Comparison of ENCODE assay signal across 9 mouse cellular contexts in genomic region chr6:85131673-85132072, GRCm38 (mm10). TPM values are rescaled to one million over a fixed set of nuclear protein-coding genes. Genes with fewer than 3 reads are reported as not detected.
DNase-seq lines count a peak whose midpoint lies in the region; ATAC-seq and TF ChIP-seq lines count a peak whose summit lies in the region.
"Had no signal": no experiment of that assay in that cellular context is flagged by ENCODE, and none has a peak within 500 bp of the region (broad histone marks: within the 10 kb centered on the region; RNA-seq: fewer than 3 reads in every experiment).

No protein-coding gene starts in this region.

- H3K9ac ChIP-seq in liver, embryonic 12.5 days: no peak overlapping the region
- no peak overlapping the region for H3K9ac ChIP-seq in hindbrain, embryonic 13.5 days
- no peak overlapping the region for H3K9ac ChIP-seq in midbrain, postnatal 0 days (replicated peaks; ENCODE audit: low read length, poor library complexity, severe bottlenecking)
- H3K9ac ChIP-seq: embryonic facial prominence, embryonic 15.5 days had no signal

- WGBS in liver, embryonic 12.5 days (ENCODE audit: insufficient replicate concordance): 3% methylated on average over 4 of the region's 4 CpGs
- WGBS in forebrain, embryonic 10.5 days: 10% methylated on average over 4 of the region's 4 CpGs
- WGBS in hindbrain, embryonic 13.5 days: 1% methylated on average over 4 of the region's 4 CpGs
- WGBS in midbrain, postnatal 0 days: 3% methylated on average over 4 of the region's 4 CpGs

- peaks cover 2% of the 10 kb centered on the region for H3K4me1 ChIP-seq in liver, embryonic 12.5 days
- H3K4me1 ChIP-seq in forebrain, embryonic 10.5 days: peaks cover 2% of the 10 kb centered on the region
- peaks cover 2% of the 10 kb centered on the region for H3K4me1 ChIP-seq in hindbrain, embryonic 13.5 days (replicated peaks)
- no peaks in the 10 kb centered on the region for H3K4me1 ChIP-seq in midbrain, postnatal 0 days (ENCODE audit: insufficient read depth, low read length)

- intact Hi-C loops in left cerebral cortex, postnatal 10 days (cut with DNase I): loop anchor here (2.0 kb wide), 1 partner anchor 95 kb away; no protein-coding TSS in a partner anchor

- no peak for ATAC-seq in liver, embryonic 12.5 days
- peak; percentile 43; the same call in 1 of the 2 replicates for ATAC-seq in hindbrain, embryonic 13.5 days (ENCODE audit: low FRiP score)
- 0 out of 2 replicates have a peak, but pooled peaks have one; percentile 27 for ATAC-seq in midbrain, postnatal 0 days (ENCODE audit: low FRiP score)

- no peak overlapping the region for H3K4me2 ChIP-seq in liver, embryonic 12.5 days
- H3K4me2 ChIP-seq in hindbrain, embryonic 13.5 days: no peak overlapping the region
- H3K4me2 ChIP-seq in midbrain, postnatal 0 days (ENCODE audit: low read depth, low read length, poor library complexity, severe bottlenecking): no peak overlapping the region
- H3K4me2 ChIP-seq: embryonic facial prominence, embryonic 15.5 days had no signal

- no peak overlapping the region for H3K4me3 ChIP-seq in liver, embryonic 12.5 days
- no peak overlapping the region for H3K4me3 ChIP-seq in forebrain, embryonic 10.5 days
- H3K4me3 ChIP-seq in hindbrain, embryonic 13.5 days: no peak overlapping the region
- no peak overlapping the region for H3K4me3 ChIP-seq in midbrain, postnatal 0 days (ENCODE audit: low read depth, low read length)
- H3K4me3 ChIP-seq: embryonic facial prominence, embryonic 15.5 days had no signal

- no peaks in the 10 kb centered on the region for H3K9me3 ChIP-seq in liver, embryonic 12.5 days (replicated peaks)
- H3K9me3 ChIP-seq in forebrain, embryonic 10.5 days: no peaks in the 10 kb centered on the region
- no peaks in the 10 kb centered on the region for H3K9me3 ChIP-seq in hindbrain, embryonic 13.5 days
- no peaks in the 10 kb centered on the region for H3K9me3 ChIP-seq in midbrain, postnatal 0 days (ENCODE audit: low read length)
- H3K9me3 ChIP-seq: embryonic facial prominence, embryonic 15.5 days had no signal

- peaks cover 19% of the 10 kb centered on the region for H3K36me3 ChIP-seq in liver, embryonic 12.5 days
- peaks cover 19% of the 10 kb centered on the region for H3K36me3 ChIP-seq in forebrain, embryonic 10.5 days (replicated peaks)
- 0 out of 2 replicates have a peak, but pooled peaks cover 3% of the 10 kb centered on the region for H3K36me3 ChIP-seq in hindbrain, embryonic 13.5 days
- no peaks in the 10 kb centered on the region for H3K36me3 ChIP-seq in midbrain, postnatal 0 days (ENCODE audit: insufficient read depth, low read length)

- H3K27me3 ChIP-seq in liver, embryonic 12.5 days (replicated peaks): peaks cover 14% of the 10 kb centered on the region
- H3K27me3 ChIP-seq in forebrain, embryonic 10.5 days (ENCODE audit: poor library complexity, severe bottlenecking): peaks cover 15% of the 10 kb centered on the region
- peaks cover 10% of the 10 kb centered on the region for H3K27me3 ChIP-seq in hindbrain, embryonic 13.5 days
- H3K27me3 ChIP-seq in midbrain, postnatal 0 days (ENCODE audit: insufficient read depth, low read length): peaks cover 10% of the 10 kb centered on the region

- TF ChIP-seq CTCF in midbrain, postnatal 0 days (IDR thresholded peaks at IDR 0.05): peak; percentile 87

- peak; percentile 58 for DNase-seq in liver
- peak; percentile 87 for DNase-seq in brain, adult 2 months (ENCODE audit: low read depth, low spot score)
- peak; percentile 65 for DNase-seq in forebrain, embryonic 10.5 days (ENCODE audit: extremely low spot score, low spot score)
- peak; percentile 69 to 75 for DNase-seq in left cerebral cortex, postnatal 10 days (ENCODE audit: extremely low spot score in 1 of 2, low spot score in 2 of 2)
- peak; percentile 86 for DNase-seq in midbrain, postnatal 0 days (ENCODE audit: low spot score)
- peak; percentile 60 for DNase-seq in thymus, postnatal 0 days (ENCODE audit: low spot score)

- H3K27ac ChIP-seq in liver, embryonic 12.5 days: no peak overlapping the region
- no peak overlapping the region for H3K27ac ChIP-seq in forebrain, embryonic 10.5 days
- no peak overlapping the region for H3K27ac ChIP-seq in hindbrain, embryonic 13.5 days
- no peak overlapping the region for H3K27ac ChIP-seq in midbrain, postnatal 0 days (ENCODE audit: low read depth, low read length)
- H3K27ac ChIP-seq: embryonic facial prominence, embryonic 15.5 days had no signal

RNA-seq across cellular contexts. Expression of gene Spr, which starts 5.9 kb away (rescaled TPM):
- polyA plus RNA-seq in liver, embryonic 12.5 days (2016; fragmentation: Nextera tagmentation; extraction: Ambion mirVana): 31.9 and 32.3 TPM in 2 replicates
- 57.4 and 59.1 TPM in 2 replicates for polyA plus RNA-seq in forebrain, embryonic 10.5 days (2016; fragmentation: Nextera tagmentation; extraction: Ambion mirVana)
- polyA plus RNA-seq in hindbrain, embryonic 13.5 days (2015; fragmentation: Nextera tagmentation; extraction: Ambion mirVana): 21.1 and 23.0 TPM in 2 replicates
- total RNA-seq in left cerebral cortex, postnatal 10 days (2021): 10 to 100 TPM; 39.0 to 41.6 TPM
- total RNA-seq in midbrain, postnatal 0 days (2014; rRNA removed): 29.0 and 32.5 TPM in 2 replicates
- 28.4 and 32.9 TPM in 2 replicates for polyA plus RNA-seq in midbrain, postnatal 0 days (2015; fragmentation: Nextera tagmentation; extraction: Ambion mirVana)
- 39.0 and 42.0 TPM in 2 replicates for polyA plus RNA-seq in thymus, postnatal 0 days (2015; fragmentation: Nextera tagmentation; extraction: Ambion mirVana)

RNA-seq across cellular contexts. Expression of gene Emx1, which starts 55.6 kb away (rescaled TPM):
- not detected in 2 replicates for polyA plus RNA-seq in liver, embryonic 12.5 days (2016; fragmentation: Nextera tagmentation; extraction: Ambion mirVana)
- polyA plus RNA-seq in forebrain, embryonic 10.5 days (2016; fragmentation: Nextera tagmentation; extraction: Ambion mirVana): 26.5 and 35.8 TPM in 2 replicates
- not detected in 2 replicates for polyA plus RNA-seq in hindbrain, embryonic 13.5 days (2015; fragmentation: Nextera tagmentation; extraction: Ambion mirVana)
- total RNA-seq in left cerebral cortex, postnatal 10 days (2021): 10 to 100 TPM; 40.6 to 46.0 TPM
- 0.88 and 2.6 TPM in 2 replicates for total RNA-seq in midbrain, postnatal 0 days (2014; rRNA removed)
- polyA plus RNA-seq in midbrain, postnatal 0 days (2015; fragmentation: Nextera tagmentation; extraction: Ambion mirVana): 0.58 and 0.64 TPM in 2 replicates
- 0.10 TPM in 1 of 2 replicates, not detected in the other for polyA plus RNA-seq in thymus, postnatal 0 days (2015; fragmentation: Nextera tagmentation; extraction: Ambion mirVana)

Comparison
In these comparisons a context has a peak if more than half of its experiments do, and no peak if none do; other contexts are left out.
1. RNA of gene Emx1, which starts 55.6 kb away (polyA plus RNA-seq): 26.5 to 35.8 TPM in forebrain, embryonic 10.5 days; 0.58 to 0.64 TPM in midbrain, postnatal 0 days, not detected in liver, embryonic 12.5 days, 0.10 TPM in thymus, postnatal 0 days and not detected in hindbrain, embryonic 13.5 days; every median in the first group is over 10 times any median in the second.
2. Peak in every context shown above with its lines, with median percentiles within 50 percentile points of each other: DNase-seq.